Mouse (Mus musculus) embryonic facial prominence, embryonic 12.5 days (tissue): ENCODE measurements at regions not wholly inside any gene's neighbourhood (a gene's known extent, or its start where the extent isn't known, plus 50 kb on each side); places are given as distances from the start of the nearest gene placed in this dataset.

Experiments used
- ATAC-seq: fragments of 200-750 bp; cut with Nextera tagmentation; 2 replicates; pipeline ENCODE4 v1.8.0; 2017; ENCODE audit not compliant: insufficient number of reproducible peaks, insufficient read depth, low FRiP score, low TSS enrichment
- H3K27ac ChIP-seq: fragments of 300-500 bp; sonication (generic); 2 replicates; pipeline ENCODE4 v1.5.1; 2016; ENCODE audit warnings: mild to moderate bottlenecking
- H3K27me3 ChIP-seq: fragments of 300-500 bp; sonication (generic); 2 replicates; pipeline ENCODE4 v1.6.1; 2016; ENCODE audit warnings: mild to moderate bottlenecking, moderate library complexity
- H3K36me3 ChIP-seq: fragments of 300-500 bp; sonication (generic); 2 replicates; pipeline ENCODE4 v1.6.1; 2016; ENCODE audit warnings: mild to moderate bottlenecking
- H3K4me1 ChIP-seq: fragments of 300-500 bp; sonication (generic); 2 replicates; pipeline ENCODE4 v1.6.1; 2016
- H3K4me2 ChIP-seq: fragments of 300-500 bp; sonication (generic); replicated peaks from 2 replicates; pipeline ENCODE4 v1.6.1; 2016; ENCODE audit warnings: mild to moderate bottlenecking, moderate library complexity
- H3K4me3 ChIP-seq: fragments of 300-500 bp; sonication (generic); 2 replicates; pipeline ENCODE4 v1.5.1; 2016; ENCODE audit warnings: mild to moderate bottlenecking
- H3K9ac ChIP-seq: fragments of 300-500 bp; sonication (generic); 2 replicates; pipeline ENCODE4 v1.6.1; 2016; ENCODE audit warnings: mild to moderate bottlenecking, moderate library complexity
- H3K9me3 ChIP-seq: fragments of 300-500 bp; sonication (generic); 2 replicates; pipeline ENCODE4 v1.6.1; 2016; ENCODE audit warnings: mild to moderate bottlenecking, moderate library complexity
- WGBS: fragments of 180-500 bp; shearing (Covaris S2); methylation state at CpG from one replicate; pipeline ENCODE4 v1.1.7; 2016; 5-methylcytosine and 5-hydroxymethylcytosine counted together

GRCm38 (mm10) chr14:12938638-12939293 lies 115.9 kb upstream of the Cadps start:
- no peak for ATAC-seq
- H3K9me3 ChIP-seq, result no peaks in the 10 kb centered on the region
- no peak overlapping the region for H3K4me2 ChIP-seq
- no peak overlapping the region for H3K4me3 ChIP-seq
- H3K27me3 ChIP-seq, result no peaks in the 10 kb centered on the region
- H3K36me3 ChIP-seq, result no peaks in the 10 kb centered on the region
- H3K27ac ChIP-seq, result no peak overlapping the region
- no peak overlapping the region for H3K9ac ChIP-seq
- no peaks in the 10 kb centered on the region for H3K4me1 ChIP-seq
- 68% methylated on average over 4 of the region's 4 CpGs for WGBS

- no peak for ATAC-seq
These were observed 113.5 kb upstream of the Cadps start for GRCm38 (mm10) chr14:12936343-12936742.

GRCm38 (mm10) chr14:12931668-12932384 lies 108.9 kb upstream of the Cadps start:
- H3K27ac ChIP-seq, result no peak overlapping the region
- no peak for ATAC-seq
- no peak overlapping the region for H3K4me3 ChIP-seq
- no peaks in the 10 kb centered on the region for H3K4me1 ChIP-seq
- no peaks in the 10 kb centered on the region for H3K9me3 ChIP-seq
- H3K36me3 ChIP-seq, result no peaks in the 10 kb centered on the region
- no peak overlapping the region for H3K4me2 ChIP-seq
- no peaks in the 10 kb centered on the region for H3K27me3 ChIP-seq
- H3K9ac ChIP-seq, result no peak overlapping the region
- WGBS, result 65% methylated on average over 5 of the region's 5 CpGs

More at GRCm38 (mm10) chr14:12936343-12936742, 113.5 kb upstream of the Cadps start:
- Histone ChIP-seq H3K9ac (no peak overlapping the region), H3K27me3 (no peaks in the 10 kb centered on the region), H3K4me3 (no peak overlapping the region), H3K4me1 (no peaks in the 10 kb centered on the region), H3K27ac (no peak overlapping the region), H3K9me3 (no peaks in the 10 kb centered on the region), H3K4me2 (no peak overlapping the region), H3K36me3 (no peaks in the 10 kb centered on the region)
- 82% methylated on average over 2 of the region's 2 CpGs for whole genome bisulfite sequencing

DNA sequence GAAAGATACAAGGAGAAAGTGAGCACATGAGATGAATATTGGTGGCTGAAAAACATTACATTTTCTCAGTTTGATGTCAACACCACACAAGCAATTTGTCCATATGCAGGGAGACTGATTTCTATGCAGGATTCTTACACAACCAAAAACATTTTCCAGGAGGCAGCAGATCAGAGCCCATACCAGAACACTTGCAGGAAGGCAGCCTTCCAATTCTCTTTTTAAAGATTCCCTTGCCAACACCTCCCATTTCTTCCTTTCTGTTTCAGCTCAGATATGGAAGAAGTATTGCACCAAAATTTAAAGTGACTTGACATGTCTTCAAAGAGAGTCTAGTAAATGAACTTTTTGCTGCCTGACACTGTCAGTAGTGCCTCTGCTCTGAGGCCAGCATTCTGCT lies 100.7 kb upstream of the Cadps start:
- H3K27ac ChIP-seq, result no peak overlapping the region
- ATAC-seq, result no peak
- H3K4me1 ChIP-seq, result no peaks in the 10 kb centered on the region
- H3K9ac ChIP-seq, result no peak overlapping the region
- H3K27me3 ChIP-seq, result no peaks in the 10 kb centered on the region
- no peaks in the 10 kb centered on the region for H3K9me3 ChIP-seq
- no peak overlapping the region for H3K4me3 ChIP-seq
- no peaks in the 10 kb centered on the region for H3K36me3 ChIP-seq
- no peak overlapping the region for H3K4me2 ChIP-seq

- no peak overlapping the region for H3K9ac ChIP-seq
- ATAC-seq, result no peak
- H3K9me3 ChIP-seq, result no peaks in the 10 kb centered on the region
- H3K27ac ChIP-seq, result no peak overlapping the region
- H3K4me3 ChIP-seq, result no peak overlapping the region
- no peak overlapping the region for H3K4me2 ChIP-seq
- H3K36me3 ChIP-seq, result no peaks in the 10 kb centered on the region
- 73% methylated on average over 2 of the region's 2 CpGs for WGBS
- H3K4me1 ChIP-seq, result no peaks in the 10 kb centered on the region
- H3K27me3 ChIP-seq, result no peaks in the 10 kb centered on the region
These were observed 92.6 kb upstream of the Cadps start for GRCm38 (mm10) chr14:12915431-12915830.

DNA sequence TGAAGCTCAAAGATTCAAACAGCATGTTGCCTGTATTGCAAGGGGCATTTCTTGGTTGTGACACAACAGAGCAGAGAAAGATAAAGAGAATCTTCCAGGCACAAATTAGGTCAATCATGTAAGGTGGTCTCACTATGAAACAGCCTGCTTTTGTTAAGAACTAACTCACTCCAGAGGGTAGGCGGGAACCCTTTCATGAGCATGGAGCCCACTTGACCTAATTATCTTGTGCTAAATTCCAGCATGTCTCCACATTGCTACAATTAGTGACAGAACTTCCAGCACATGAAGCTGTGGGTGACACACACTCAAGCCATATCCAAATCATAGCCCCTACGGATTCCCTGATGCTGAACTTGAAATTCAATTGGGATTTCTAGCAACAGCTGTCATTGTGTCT lies 91.1 kb upstream of the Cadps start:
- no peak overlapping the region for H3K27ac ChIP-seq
- no peaks in the 10 kb centered on the region for H3K4me1 ChIP-seq
- ATAC-seq, result no peak
- no peak overlapping the region for H3K4me2 ChIP-seq
- WGBS, result 69% methylated on average over 2 of the region's 2 CpGs
- no peak overlapping the region for H3K4me3 ChIP-seq
- H3K9ac ChIP-seq, result no peak overlapping the region
- H3K36me3 ChIP-seq, result no peaks in the 10 kb centered on the region
- no peaks in the 10 kb centered on the region for H3K27me3 ChIP-seq
- H3K9me3 ChIP-seq, result no peaks in the 10 kb centered on the region

DNA sequence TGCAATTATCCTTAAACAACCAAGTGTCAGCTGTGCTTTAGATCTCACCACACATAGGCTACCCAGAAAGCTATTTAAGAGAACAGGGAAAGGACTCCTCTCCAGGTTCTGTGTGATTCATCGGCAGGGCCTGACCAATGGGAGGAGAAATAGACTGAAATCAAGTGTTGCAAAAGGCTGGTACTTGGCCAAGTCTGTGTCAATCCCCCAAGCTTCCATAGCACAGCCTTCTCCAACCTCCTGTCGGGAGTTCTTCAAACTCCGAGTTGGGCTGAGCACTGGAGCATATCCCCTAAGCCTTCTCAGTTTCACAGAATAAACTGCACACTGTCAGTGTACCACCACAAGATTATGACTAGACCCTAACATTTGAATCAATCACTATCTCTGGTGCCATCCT lies 90.5 kb upstream of the Cadps start:
- Histone ChIP-seq H3K4me3 (no peak overlapping the region), H3K27ac (no peak overlapping the region), H3K36me3 (no peaks in the 10 kb centered on the region), H3K9me3 (no peaks in the 10 kb centered on the region), H3K9ac (no peak overlapping the region), H3K4me1 (no peaks in the 10 kb centered on the region), H3K27me3 (no peaks in the 10 kb centered on the region), H3K4me2 (no peak overlapping the region)
- WGBS, result 77% methylated on average over 3 of the region's 3 CpGs
- ATAC-seq, result no peak

- ATAC-seq, result no peak
- no peaks in the 10 kb centered on the region for H3K36me3 ChIP-seq
- H3K27me3 ChIP-seq, result no peaks in the 10 kb centered on the region
- H3K9me3 ChIP-seq, result no peaks in the 10 kb centered on the region
- no peak overlapping the region for H3K27ac ChIP-seq
- no peak overlapping the region for H3K4me3 ChIP-seq
- no peak overlapping the region for H3K4me2 ChIP-seq
- H3K4me1 ChIP-seq, result no peaks in the 10 kb centered on the region
- no peak overlapping the region for H3K9ac ChIP-seq
These were observed 54.4 kb upstream of the Cadps start for GRCm38 (mm10) chr14:12877337-12877662.

GRCm38 (mm10) chr14:12876417-12877336 lies 53.8 kb upstream of the Cadps start:
- H3K9me3 ChIP-seq, result no peaks in the 10 kb centered on the region
- no peak overlapping the region for H3K9ac ChIP-seq
- no peak overlapping the region for H3K27ac ChIP-seq
- H3K4me1 ChIP-seq, result no peaks in the 10 kb centered on the region
- no peak overlapping the region for H3K4me2 ChIP-seq
- H3K36me3 ChIP-seq, result no peaks in the 10 kb centered on the region
- no peak for ATAC-seq
- H3K4me3 ChIP-seq, result no peak overlapping the region
- 72% methylated on average over 10 of the region's 10 CpGs for WGBS
- H3K27me3 ChIP-seq, result no peaks in the 10 kb centered on the region
